Mouse (Mus musculus) embryo, embryonic 10 days (tissue): Measurements from ENCODE around the gene Snapc1.
A peak's percentile ranks its signal among the peaks of the same experiment; 100 is the strongest.

Experiments used
- DNase-seq: peaks from one replicate; pipeline ENCODE4 v3.0.0-alpha.2; 2015; ENCODE audit warnings: low spot score

Snapc1 gene

DNA sequence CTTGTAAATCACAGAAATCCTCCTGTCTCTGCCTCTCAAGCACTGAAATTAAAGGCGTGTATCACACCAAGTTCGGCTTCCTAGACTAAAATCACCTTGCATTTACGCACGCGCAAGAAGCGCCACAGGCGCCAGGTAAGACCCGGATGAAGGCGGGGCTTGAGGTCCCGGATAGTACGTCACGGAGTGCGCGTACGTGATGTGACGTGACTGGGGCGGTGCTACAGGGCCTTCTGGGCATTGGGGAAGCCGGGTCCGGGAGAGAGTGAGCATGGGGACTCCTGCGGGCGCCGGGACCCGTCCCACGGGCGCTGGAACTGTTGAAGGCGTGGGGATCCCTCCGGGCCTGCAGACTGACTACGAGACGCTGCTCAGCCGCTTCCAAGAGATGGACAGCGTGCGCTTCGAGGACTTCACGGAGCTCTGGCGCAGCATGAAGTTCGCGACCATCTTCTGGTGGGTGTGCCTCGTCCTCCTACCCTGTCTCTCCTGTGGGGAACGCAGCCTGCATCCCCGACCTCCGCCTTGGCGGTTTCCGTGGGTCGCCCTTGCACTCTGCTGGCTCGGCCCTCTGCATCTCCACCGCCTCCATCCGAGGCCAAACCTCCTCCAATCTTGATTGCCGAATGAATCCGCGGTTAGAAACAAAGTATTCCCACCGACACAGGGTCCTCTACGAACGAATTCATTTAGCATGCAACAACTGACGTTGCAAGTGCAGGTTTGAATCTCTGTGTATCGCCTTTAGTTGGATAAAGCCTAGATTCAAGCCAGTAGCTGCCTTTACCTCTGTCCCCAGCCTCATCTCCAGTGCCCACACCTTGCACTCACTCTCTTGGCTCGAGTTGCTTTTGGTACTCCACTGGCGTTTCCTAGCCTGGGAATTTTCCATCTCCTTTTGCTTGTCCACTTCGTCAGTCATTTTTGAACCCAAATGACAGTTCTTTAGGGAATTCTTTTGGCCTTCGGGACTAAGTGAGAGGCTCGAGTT is at the start of gene Snapc1:
TSS of gene Snapc1 (plus strand) at position 191 of the 991 bp plus-strand sequence.
- DNase-seq = peak; percentile 99

GRCm38 (mm10) chr12:73918479-73918878 is 45.8 kb upstream of the Snapc1 start:
- no peak for DNase-seq

DNA sequence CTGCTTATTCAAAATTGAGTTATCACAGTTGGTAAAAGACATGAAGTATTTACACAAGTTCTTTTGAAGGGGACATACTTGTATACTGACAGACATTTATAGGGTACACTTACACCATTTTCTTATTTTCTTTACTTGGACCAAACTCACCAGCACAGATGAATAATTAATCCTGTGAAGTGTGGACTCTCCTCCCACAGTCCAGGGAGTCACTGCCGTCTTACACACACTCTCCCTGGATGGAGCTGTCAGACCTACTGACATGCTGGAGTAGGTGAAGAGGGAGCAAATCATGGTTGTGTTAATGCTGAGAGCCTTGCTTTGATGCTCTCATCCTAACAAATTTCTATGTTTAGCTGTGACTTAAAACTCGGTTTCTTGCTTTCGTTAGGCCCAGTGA is 34.0 kb upstream of the Snapc1 start:
- DNase-seq = no peak

GRCm38 (mm10) chr12:73931274-73931673 is 33.0 kb upstream of the Snapc1 start:
- peak; percentile 61 for DNase-seq

- no peak for DNase-seq
Observed at GRCm38 (mm10) chr12:73934528-73934927, 29.8 kb upstream of the Snapc1 start.

GRCm38 (mm10) chr12:73937353-73937752 is 26.9 kb upstream of the Snapc1 start, which contains the start of gene Gm49321:
Gene Gm49321 (plus strand): TSS chr12:73937653.
- DNase-seq = no peak

- no peak for DNase-seq
Observed at GRCm38 (mm10) chr12:73939542-73939941, 24.7 kb upstream of the Snapc1 start.

DNA sequence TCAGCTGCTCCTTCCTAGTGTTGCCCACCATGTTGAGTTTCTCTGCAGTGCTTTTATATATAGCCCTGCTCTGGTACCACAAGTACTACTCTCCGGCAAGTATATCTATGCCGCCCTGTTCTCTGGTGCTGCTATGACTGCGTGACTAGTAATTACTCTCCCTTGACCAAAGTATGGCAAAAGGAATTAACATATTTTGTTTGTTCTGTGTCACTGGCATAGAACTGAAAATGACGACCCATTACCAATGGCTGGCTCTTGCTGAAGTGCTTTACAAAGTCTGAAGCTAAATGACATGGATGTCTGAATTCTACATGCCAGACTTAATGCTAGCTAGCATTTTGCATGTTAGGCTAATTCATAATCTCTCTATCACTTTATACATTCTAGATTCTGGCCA is 15.9 kb upstream of the Snapc1 start:
- DNase-seq = no peak

- DNase-seq = peak; percentile 70
Observed at GRCm38 (mm10) chr12:73949318-73950058, 14.8 kb upstream of the Snapc1 start.

GRCm38 (mm10) chr12:73952879-73953278 is 11.4 kb upstream of the Snapc1 start:
- DNase-seq = peak; percentile 78

GRCm38 (mm10) chr12:73953420-73954186 is 10.7 kb upstream of the Snapc1 start:
- DNase-seq = no peak

DNA sequence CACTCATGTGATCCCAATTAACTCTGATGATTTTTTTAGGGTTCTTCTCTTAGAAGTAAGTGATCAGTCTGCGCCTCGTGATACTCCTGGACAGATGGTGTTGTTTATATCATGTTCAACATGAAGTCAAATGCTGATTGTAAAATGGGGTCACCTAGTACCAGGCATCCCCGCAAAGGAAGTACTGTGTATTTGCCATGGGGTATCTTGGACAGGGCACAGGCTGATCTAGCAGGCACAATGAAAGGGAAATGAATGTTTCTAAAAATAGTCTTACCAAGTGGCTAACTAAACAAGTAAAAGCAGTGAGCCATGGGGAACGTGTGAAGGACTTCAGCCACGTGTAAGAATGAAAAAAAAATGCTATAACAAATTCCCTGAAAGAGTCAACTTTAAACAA is 9.5 kb upstream of the Snapc1 start:
- DNase-seq = no peak

DNA sequence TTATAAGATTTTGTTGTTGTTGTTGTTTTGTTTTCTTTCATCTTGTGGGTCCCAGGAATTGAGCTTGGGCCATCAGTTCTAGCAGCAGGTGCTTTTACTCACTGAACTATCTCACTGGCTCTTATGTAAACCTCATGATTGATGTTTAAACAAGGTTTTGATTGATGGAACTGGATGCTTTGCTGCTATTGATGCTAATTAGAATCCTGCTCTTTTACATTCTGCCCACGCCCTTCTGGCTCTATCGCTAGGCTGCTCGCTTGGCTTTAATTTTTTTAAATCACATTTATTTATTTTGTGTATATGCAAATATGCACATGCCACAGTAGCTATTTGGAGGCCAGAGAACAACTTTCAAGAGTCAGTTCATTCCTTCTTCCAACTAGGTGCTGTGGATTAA is 6.6 kb upstream of the Snapc1 start:
- DNase-seq = no peak

- no peak for DNase-seq
Observed at GRCm38 (mm10) chr12:73958830-73959229, 5.5 kb upstream of the Snapc1 start.

- no peak for DNase-seq
Observed at GRCm38 (mm10) chr12:73969142-73969541, 4.9 kb downstream of the Snapc1 start.

GRCm38 (mm10) chr12:73974584-73974983 is 10.3 kb downstream of the Snapc1 start:
- no peak for DNase-seq

GRCm38 (mm10) chr12:73978144-73978543 is 13.9 kb downstream of the Snapc1 start:
- no peak for DNase-seq

- no peak for DNase-seq
Observed at GRCm38 (mm10) chr12:73979667-73980066, 15.4 kb downstream of the Snapc1 start.

DNA sequence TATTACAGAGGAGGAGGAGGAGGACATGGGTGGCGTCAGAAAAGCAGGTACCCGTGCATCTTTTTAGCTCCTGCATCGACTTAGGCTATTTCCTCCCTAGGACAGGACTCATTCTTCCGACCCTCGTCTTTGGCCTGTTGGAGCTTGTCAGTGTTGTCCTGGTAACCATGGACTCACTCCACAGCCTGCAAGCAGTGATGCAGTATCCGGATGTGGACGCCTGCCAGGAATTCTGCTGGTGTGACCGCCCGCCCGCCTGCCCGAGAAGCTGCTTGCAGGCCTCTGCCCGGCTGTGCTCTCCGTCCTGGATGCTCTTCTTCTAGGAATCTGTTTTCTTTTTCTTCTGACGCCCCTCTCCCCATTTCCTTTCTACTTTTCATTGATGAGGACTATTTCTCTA is 18.3 kb downstream of the Snapc1 start:
- DNase-seq = peak; percentile 7

GRCm38 (mm10) chr12:73986299-73986698 is 22.0 kb downstream of the Snapc1 start:
- no peak for DNase-seq

DNA sequence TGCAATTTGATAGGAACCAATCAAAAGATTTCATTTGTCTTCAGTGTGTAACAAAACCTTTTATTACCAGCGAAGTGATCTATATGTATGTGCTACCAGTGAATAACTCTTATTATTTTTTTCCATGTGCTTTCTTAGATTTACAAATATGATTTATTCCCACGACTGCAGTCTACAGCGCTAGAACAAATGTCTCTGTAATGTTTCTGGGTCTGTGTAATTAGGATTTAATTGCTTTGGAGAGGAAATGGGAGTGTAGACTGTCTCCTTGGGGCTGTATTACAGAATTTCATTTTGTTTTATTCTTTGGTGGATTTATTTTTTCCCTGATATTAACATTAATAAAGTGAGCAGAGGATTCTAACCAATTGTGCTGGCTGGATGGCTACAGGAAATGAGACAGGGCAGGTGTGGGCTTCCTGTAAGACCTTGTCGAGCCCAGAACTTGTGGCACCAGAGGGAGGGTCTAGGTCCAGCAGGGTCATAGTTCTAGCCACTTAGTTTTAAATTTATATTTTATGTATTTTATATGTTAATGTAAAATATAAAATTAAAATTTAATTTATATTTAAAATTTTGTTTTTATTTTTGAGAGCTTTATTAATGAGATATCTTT is 24.2 kb downstream of the Snapc1 start:
- no peak for DNase-seq

- peak; percentile 32 for DNase-seq
Observed at GRCm38 (mm10) chr12:73989594-73989993, 25.3 kb downstream of the Snapc1 start.
